Mouse (Mus musculus) lung, postnatal 0 days (tissue): Measurements from ENCODE around the gene Gm11627.
"Not testable (repeated sequence)": the region's sequence is repeated elsewhere in the genome, so short reads cannot be mapped to it uniquely, and the experiment has no call there.

Source experiments
- CTCF ChIP-seq: IDR thresholded peaks from 2 replicates; pipeline ENCODE4 v1.5.1; 2016; ENCODE audit warnings: antibody characterized with exemption, mild to moderate bottlenecking
- EP300 ChIP-seq: IDR thresholded peaks from 2 replicates; pipeline ENCODE4 v1.6.1; 2016; ENCODE audit warnings: antibody characterized with exemption, mild to moderate bottlenecking, control low read depth

DNA sequence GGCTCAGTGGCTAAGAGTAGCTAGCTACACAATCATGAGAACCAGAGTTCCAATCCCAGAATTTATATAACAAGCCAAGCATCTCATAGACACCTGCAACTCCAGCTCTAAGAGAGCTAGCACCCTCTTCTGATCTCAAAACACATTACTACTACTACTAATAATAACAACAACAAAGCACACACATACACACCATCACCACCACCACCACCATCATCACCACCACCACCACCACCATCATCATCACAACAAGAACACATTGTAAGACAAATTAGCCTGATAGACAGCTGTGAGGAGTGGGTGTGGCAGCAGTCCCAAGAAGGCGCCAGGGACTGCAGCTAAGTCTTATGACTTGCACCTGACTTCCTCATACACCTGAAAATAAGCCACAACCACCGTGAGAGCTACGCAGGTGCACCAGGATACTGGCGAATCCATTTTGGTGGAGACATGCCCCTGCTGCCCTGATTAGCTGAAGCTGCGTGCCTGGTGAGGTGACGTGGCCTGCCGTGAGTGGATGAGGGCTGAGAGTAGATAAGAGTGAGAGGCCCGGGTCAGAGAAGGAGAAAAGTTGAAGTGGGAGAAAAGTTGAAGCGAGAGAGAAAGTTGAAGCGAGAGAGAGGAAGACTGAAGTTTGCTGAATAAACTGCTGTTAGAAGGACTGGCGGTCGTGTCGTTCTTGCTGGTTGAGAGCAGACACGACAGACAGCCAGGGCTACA is 14.1 kb downstream of the Gm11627 start:
- not testable (repeated sequence) for TF ChIP-seq CTCF, EP300
